Mouse (Mus musculus): ENCODE measurements at regions not wholly inside any gene's neighbourhood (a gene's known extent, or its start where the extent isn't known, plus 50 kb on each side); places are given as distances from the start of the nearest gene placed in this dataset.
"Not testable (repeated sequence)": the region's sequence is repeated elsewhere in the genome, so short reads cannot be mapped to it uniquely, and the experiment has no call there.

DNA sequence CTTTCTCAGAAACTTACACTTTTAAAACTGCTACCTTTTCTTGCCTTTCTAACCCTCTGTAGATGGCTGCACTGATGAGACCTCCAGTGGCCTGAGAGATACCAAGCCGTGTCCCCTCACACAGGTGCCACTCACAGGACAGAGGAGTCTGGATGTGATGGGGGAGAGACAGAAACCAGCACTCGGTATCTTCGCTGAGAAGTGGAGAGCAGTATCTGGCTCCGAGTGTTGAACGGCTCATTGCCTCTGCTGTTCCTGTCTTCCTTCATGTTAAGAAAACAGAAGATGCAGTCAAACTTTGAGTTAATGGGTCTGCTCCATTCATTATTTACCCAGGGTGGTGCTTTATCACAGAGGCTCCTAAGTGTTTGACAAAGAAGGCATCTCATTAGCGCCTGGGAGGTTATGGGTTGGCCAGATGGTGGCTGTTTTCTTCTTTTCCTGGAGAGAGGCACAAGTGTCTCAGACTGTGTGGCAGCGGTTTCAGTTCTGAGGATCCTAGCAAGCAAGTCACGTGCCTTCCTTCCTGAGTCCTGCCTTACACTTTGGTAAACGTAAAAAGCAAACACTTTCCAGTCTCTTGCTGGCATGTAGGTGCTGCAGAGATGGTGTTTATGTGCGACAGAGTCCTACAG, 248.6 kb downstream of the Sec16b start:
- DNase-seq (ENCODE audit: low spot score in 2 of 2): no peak

DNA sequence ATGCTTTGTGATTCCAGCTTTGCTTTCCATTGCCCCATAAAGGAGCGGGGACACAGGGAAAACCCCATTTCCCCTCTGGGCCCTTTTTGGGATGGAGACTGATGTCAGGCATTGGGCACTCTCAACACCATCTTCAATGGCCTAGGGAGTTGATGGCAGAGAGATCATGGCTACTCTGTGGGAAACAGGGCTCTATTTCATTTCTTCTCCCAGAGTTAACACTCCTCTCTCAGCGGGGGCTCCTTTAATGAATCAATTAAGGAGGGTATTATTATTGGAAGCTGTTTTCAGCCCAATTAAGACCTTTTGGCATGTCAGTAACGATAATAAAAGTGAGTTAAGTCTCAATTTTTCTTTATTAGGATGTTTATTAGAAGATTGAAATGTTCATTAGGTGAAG, 250.4 kb downstream of the Sec16b start:
- DNase-seq (ENCODE audit: low spot score in 2 of 2): no peak

DNA sequence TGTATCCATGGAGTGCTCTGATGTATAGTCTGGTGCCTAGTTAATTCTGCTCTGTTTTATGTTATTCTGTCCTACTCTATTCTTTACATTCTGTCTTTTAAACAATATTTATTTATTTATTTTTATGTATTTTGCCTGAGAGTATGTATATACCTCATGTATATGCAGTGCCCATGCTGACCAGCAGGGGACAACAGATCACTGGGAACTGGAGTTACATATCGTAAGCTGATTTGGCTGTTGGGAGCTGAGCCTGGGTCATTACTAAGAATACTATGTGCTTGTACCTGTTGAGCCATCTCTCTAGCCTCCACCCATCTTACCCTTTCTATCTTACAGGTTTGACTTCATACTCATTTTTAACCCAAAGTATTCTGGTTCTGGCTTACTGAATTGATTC, 251.8 kb downstream of the Sec16b start:
- DNase-seq (ENCODE audit: low spot score in 2 of 2): no peak

- DNase-seq (ENCODE audit: low spot score in 2 of 2): no peak
These were observed 261.7 kb downstream of the Sec16b start for GRCm38 (mm10) chr1:157768201-157768600.

DNA sequence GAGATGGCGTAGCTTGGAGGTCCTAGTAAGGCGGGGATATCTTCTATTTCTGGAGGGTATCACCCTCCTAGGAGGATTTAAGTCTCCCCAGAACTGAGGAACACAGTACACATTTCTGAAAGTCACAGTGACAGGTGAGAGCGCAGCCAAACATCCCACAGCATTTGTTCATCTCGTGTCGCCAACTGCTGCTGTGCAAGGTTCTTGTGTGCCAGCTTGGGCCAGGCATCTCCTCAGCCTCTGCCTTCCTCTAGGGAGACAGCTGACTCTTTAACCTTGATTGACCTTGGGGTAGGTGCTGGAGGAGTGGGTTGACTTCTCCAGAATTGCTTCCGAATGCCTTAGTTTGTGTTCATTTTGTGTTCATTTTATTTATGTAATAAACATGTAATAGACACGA, 291.2 kb downstream of the Sec16b start:
- no peak for DNase-seq (ENCODE audit: low spot score in 2 of 2)

GRCm38 (mm10) chr1:157798561-157799553, 292.3 kb downstream of the Sec16b start:
- DNase-seq (ENCODE audit: low spot score in 2 of 2): peak in 1 of 2 experiments; percentile 4

DNA sequence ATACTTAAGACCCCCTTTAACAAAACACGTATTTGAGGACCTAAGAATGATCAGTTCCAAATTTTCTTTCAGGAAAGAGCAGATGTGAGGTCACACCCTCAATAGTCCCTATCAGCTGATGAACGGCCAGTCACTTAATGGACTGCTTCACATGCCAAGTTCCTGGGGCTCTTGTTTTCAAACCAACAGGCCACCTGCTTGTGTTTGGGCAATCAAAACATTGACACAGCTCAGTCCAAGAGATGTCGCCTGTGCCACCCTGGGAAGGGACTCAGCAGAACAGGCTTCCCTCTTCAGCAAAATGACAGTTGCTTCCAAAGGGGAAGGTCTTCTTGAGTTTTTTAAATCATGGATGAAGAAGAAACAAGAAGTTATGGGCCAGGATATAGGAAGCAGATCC, 294.6 kb downstream of the Sec16b start:
- no peak for DNase-seq (ENCODE audit: low spot score in 2 of 2)

DNA sequence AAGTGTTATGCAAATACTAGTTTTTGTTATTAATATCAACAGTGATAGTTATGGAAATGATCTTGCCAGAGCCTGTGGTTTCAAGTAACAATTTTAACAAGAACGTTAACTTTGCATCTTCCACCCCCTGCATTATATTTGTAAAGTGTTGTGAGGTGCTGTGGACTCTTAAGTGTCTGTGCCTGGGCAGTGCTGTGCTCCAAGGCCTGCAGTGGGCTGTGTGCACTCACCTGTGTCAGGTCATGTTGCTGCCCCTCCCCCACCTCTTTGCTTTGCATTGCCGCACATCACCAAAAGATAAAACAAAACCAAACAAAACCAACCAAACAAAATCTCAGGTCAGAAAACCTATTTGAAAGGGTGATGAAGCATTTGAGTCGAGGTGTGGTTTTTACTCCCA, 297.7 kb downstream of the Sec16b start:
- no peak for DNase-seq (ENCODE audit: low spot score in 2 of 2)

GRCm38 (mm10) chr1:157806296-157806695, 299.8 kb downstream of the Sec16b start:
- DNase-seq (ENCODE audit: low spot score in 2 of 2): no peak

GRCm38 (mm10) chr1:157809674-157810471, 303.3 kb downstream of the Sec16b start:
- no peak for DNase-seq (ENCODE audit: low spot score in 2 of 2)

DNA sequence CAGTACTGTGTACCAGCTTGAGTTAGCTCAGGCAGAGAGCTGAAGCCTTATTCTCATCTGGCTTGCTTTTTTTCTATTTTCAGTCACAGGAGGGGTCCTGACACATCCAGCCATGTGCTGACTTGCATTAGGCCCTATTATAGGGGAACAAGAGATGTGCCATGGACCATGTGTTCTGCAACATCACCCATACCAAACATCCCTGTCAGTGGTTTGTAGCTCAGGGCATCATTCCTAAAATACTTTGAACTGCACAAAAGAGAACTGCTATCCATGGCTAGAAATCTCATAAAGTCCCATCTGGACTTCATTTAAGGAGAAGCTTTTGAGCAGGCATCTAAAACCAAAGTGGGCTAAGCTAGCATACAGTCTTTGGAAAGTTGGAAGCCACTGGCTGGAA, 304.1 kb downstream of the Sec16b start:
- DNase-seq (ENCODE audit: low spot score in 2 of 2): no peak

DNA sequence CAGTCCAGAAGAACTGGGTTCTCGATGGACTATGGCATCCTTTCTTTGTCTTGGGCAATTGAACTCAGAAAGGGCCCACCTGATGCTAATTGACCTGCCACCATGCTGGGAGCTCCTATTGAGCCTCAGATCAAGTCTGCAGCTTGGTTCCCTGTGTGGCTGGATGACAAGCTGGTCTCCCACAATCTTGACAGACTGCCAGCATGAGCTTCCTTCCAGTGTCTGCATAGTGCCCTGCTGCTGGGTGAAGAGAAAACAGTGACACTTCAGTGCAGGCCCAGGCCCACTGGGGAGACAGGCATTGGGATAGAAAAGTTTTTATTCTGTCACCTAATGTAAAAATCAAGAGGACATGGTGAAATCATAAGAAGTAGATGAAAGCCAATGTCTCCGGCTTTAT, 321.4 kb downstream of the Sec16b start:
- DNase-seq (ENCODE audit: low spot score in 2 of 2): peak in 1 of 2 experiments; percentile 4

DNA sequence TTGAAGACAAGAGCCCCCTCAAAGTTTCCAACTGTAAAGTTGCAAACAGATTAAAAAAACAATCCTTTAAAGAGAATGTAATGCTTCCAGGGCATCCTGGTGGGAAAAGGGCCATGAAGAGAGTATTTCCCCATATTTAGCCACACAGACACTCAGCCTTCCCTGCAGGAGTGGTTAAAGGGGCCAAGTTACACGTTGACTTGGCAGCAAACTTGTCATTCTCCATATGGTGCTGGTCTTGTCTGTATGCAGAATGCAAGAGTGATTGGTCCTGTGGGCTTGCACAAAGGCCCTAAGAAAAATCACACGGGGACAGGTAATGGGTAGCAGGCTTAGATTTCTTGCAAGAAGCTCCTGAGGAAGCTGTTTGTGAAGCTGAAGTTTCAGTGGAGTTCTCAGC, 325.0 kb downstream of the Sec16b start:
- DNase-seq (ENCODE audit: low spot score in 2 of 2): no peak

GRCm38 (mm10) chr1:157872775-157873174, 366.2 kb downstream of the Sec16b start:
- no peak for DNase-seq (ENCODE audit: low spot score in 2 of 2)

DNA sequence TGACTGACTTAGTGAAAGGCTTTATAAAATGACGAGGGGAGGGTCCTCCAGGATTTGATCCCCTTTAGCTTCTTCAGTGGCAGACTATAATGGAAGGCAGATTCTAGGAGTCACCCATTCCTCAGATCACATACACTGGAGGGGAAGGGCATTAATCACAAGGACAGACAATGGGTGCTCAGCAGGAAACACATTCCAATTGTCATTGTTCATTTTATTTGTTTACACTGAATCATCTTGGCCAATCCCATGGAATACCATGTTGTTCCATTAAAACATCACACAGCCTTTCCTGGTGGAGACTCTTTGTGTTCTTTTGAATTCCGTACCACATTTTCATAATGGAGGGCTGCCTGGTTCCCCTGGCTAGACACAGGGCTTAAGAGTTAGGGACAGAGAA, 368.5 kb downstream of the Sec16b start:
- no peak for DNase-seq (ENCODE audit: low spot score in 2 of 2)

DNA sequence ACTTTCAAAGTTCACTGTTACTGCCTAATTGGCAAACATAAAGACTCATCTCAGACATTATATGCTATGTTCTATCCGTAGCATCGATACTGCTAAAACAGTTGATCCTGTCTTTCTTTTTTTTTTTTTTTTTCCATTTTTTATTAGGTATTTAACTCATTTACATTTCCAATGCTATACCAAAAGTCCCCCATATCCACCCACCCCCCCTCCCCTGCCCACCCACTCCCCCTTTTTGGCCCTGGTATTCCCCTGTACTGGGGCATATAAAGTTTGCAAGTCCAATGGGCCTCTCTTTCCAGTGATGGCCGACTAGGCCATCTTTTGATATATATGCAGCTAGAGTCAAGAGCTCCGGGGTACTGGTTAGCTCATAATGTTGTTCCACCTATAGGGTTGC, 370.6 kb downstream of the Sec16b start:
- not testable (repeated sequence) for DNase-seq (ENCODE audit: low spot score in 2 of 2)

DNA sequence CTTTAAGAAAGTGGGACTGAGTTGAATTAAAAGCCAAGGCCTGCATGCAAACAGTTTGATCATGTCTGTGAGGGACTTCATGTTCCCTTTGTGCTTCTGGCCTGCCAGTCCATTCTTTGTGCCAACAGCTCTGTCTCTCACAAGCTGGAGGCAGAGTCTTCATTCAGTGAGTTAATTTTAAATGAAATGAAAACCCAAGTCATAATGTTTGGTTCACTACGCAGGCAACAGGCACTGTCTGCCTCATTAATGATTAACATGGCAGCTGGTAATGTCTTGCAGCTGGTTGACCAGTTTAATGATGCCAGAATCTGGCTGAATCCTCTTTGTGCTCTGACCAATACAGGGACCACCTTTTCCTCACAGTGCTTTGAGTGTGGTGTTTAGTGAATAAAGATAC, 380.6 kb downstream of the Sec16b start:
- DNase-seq (ENCODE audit: low spot score in 2 of 2): peak in 1 of 2 experiments; percentile 43

GRCm38 (mm10) chr1:157888573-157888972, 382.0 kb downstream of the Sec16b start:
- DNase-seq (ENCODE audit: low spot score in 2 of 2): peak; percentile 25 to 77

DNA sequence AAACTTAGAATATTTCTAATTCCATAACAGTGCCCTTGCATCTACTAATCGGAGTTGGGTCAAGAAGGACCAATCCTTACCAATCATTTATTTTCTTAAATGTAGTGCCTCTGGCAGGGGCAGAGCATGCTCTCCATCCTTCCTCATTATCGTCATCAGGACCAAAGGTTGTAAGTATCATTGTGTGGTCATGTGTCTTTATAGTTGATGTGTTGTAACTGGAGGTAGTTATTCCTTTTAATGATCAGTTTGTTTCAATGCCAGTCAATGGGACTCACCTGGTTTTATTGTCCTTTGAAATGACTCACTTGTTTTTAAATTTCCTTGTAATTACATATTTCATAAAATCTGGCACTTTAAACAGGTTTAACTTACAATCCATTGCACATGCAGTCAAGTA, 399.6 kb downstream of the Sec16b start:
- DNase-seq (ENCODE audit: low spot score in 2 of 2): no peak

DNA sequence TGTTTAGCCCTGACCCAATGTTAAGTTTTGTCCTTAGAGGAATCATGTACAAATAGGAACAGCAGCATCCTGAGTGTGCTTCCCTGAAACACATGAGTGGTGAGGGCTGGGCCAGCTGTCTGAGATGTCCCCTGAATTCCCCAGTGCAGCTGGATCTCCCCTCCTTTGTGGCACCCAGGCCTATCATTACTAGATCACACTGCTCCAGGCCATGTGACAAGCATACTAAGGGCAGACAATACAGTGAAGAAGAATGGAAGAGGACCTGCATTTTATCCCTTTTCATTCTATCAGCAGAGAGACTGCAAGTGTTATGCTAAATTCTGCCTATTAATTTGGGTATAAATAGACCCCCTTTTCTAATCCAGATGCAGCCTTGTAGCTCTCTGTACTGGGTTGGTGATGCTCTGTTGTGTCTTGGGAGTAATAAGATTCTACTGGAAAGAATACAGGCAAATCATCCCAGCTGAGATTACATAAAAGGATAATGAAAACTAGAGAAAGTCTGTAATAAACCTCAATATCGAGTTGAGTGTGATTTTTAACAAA, 418.3 kb downstream of the Brinp2 start:
- no peak for DNase-seq (ENCODE audit: low spot score in 2 of 2)

DNA sequence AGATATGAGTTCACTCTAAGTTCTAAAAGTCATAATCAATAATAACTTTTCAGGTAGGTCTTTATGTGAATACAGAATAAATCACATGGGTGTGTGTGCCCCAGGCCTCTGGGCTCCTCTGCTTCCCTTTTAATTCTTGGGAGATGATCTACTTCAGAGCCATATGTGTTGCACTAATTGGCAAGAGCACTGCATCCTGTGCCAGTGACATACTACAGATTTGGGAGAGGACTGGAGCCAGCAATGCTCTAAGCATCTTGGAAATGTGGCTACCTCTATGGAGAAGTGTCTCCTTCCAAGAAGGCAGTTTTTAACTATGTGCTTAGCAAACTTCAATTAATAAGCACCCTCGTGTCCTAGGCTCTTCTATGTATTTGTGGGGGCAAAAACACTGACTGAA, 416.6 kb downstream of the Brinp2 start:
- DNase-seq (ENCODE audit: low spot score in 2 of 2): peak; percentile 7 to 22

All from layer of hippocampus, adult 18-20 months (tissue).